Mouse (Mus musculus) neural tube, embryonic 13.5 days (tissue): ENCODE measurements around the gene Olfr713. TPM values are rescaled to one million over a fixed set of nuclear protein-coding genes. Genes with fewer than 3 reads are reported as not detected.

ENCODE experiments used
- ATAC-seq: fragments of 200-750 bp; cut with Nextera tagmentation; 2 replicates; pipeline ENCODE4 v1.8.0; 2017; ENCODE audit warnings: low read depth, mild to moderate bottlenecking, moderate TSS enrichment, moderate library complexity
- H3K27ac ChIP-seq: fragments of 300-500 bp; sonication (generic); replicated peaks from 2 replicates; pipeline ENCODE4 v1.5.1; 2015; ENCODE audit warnings: moderate library complexity, mild to moderate bottlenecking, inconsistent platforms
- H3K27me3 ChIP-seq: fragments of 300-500 bp; sonication (generic); 2 replicates; pipeline ENCODE4 v1.6.1; 2015; ENCODE audit warnings: mild to moderate bottlenecking, inconsistent platforms
- H3K36me3 ChIP-seq: fragments of 300-500 bp; sonication (generic); 2 replicates; pipeline ENCODE4 v1.6.1; 2015; ENCODE audit warnings: mild to moderate bottlenecking, inconsistent platforms
- H3K4me1 ChIP-seq: fragments of 300-500 bp; sonication (generic); replicated peaks from 2 replicates; pipeline ENCODE4 v1.6.1; 2015; ENCODE audit warnings: inconsistent platforms
- H3K4me2 ChIP-seq: fragments of 300-500 bp; sonication (generic); 2 replicates; pipeline ENCODE4 v1.6.1; 2015; ENCODE audit warnings: inconsistent platforms, mild to moderate bottlenecking, moderate library complexity
- H3K4me3 ChIP-seq: fragments of 300-500 bp; sonication (generic); 2 replicates; pipeline ENCODE4 v1.5.1; 2015; ENCODE audit warnings: mild to moderate bottlenecking, inconsistent platforms
- H3K9ac ChIP-seq: fragments of 300-500 bp; sonication (generic); 2 replicates; pipeline ENCODE4 v1.6.1; 2015; ENCODE audit warnings: moderate library complexity, mild to moderate bottlenecking, inconsistent platforms
- H3K9me3 ChIP-seq: fragments of 300-500 bp; sonication (generic); 2 replicates; pipeline ENCODE4 v1.6.1; 2016; ENCODE audit warnings: inconsistent platforms
- WGBS: fragments of 180-500 bp; shearing (Covaris S2); methylation state at CpG from one replicate; pipeline ENCODE4 v1.1.7; 2015; 5-methylcytosine and 5-hydroxymethylcytosine counted together
- polyA plus RNA-seq: library from polyadenylated mRNA; unstranded; fragments of >200 nt; fragmentation: Nextera tagmentation; extraction: Ambion mirVana; gene quantifications from 2 replicates; pipeline ENCODE4 v1.2.1, GENCODE M21; 2015

The Olfr713 gene
- polyA plus RNA-seq: not detected in 2 replicates

DNA sequence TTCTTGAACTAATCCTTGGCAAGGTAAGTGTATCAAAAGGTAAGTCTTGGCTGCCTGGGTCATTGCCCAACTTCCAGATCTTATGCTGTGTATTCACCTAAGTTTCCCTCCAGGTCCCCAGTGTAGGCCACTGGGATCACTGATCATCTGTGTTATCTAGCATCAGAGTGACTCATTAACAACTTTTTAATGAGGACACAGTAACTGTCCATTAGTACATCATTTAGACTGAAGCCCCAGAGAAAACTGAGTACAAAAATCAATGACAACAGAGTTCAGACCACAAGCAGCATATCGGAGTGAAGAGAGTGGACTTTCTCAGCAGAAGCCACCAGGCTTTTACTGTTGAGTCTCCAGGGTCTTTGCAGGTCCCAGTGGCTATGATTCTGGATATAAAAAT lies at the start of gene Olfr713:
Gene Olfr713 (plus strand): TSS at position 301 of the 400 bp plus-strand sequence.
- no peak for ATAC-seq
- Histone ChIP-seq H3K9ac (no peak within 1 kb of the TSS), H3K27ac (no peak within 1 kb of the TSS), H3K4me1 (no peaks in the 10 kb centered on the region), H3K36me3 (no peaks in the 10 kb centered on the region), H3K4me3 (no peak within 1 kb of the TSS), H3K27me3 (no peaks in the 10 kb centered on the region), H3K9me3 (no peaks in the 10 kb centered on the region), H3K4me2 (no peak within 1 kb of the TSS)
- 75% methylated on average over 1 of the region's 1 CpGs for WGBS

DNA sequence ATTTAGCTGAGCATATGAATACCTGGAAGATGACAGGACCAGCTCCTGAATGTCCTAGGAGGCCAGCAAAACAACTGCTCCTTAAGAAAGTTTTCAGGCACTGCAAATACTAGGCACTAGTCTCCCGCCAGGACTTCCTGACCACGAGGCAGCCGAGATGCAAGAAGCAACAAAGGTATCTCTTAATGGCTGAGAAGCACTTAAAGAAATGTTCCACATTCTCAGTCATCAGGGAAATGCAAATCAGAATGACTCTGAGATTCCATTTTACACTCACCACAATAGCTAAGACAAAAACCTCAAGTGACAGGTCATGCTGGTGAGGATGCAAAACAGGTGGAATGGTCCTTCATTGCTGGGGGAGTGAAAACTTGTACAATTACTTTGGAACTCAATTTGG lies 45.7 kb upstream of the Olfr713 start:
- no peaks in the 10 kb centered on the region for H3K4me1 ChIP-seq
- H3K9me3 ChIP-seq: no peaks in the 10 kb centered on the region
- no peak overlapping the region for H3K4me3 ChIP-seq
- no peaks in the 10 kb centered on the region for H3K36me3 ChIP-seq
- 91% methylated on average over 3 of the region's 3 CpGs for WGBS
- H3K27ac ChIP-seq: no peak overlapping the region
- ATAC-seq: no peak
- H3K9ac ChIP-seq: no peak overlapping the region
- no peak overlapping the region for H3K4me2 ChIP-seq
- no peaks in the 10 kb centered on the region for H3K27me3 ChIP-seq

DNA sequence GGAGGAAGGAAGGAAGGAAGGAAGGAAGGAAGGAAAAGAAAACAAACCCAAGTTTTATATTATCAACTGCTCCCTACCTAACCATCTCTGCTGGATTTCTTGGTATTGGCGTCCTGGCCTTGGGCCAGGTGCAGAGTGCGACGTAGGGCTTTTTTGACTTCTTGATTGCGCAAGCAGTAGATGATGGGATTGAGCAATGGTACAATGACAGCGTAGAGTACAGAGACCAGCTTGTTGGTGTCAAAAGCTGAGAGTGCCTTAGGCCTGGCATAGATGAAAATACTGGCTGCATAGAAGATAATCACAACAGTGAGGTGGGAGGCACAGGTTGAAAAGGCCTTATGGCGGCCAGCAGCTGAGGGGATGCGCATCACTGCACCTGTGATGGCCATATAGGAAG lies 30.2 kb upstream of the Olfr713 start:
- no peaks in the 10 kb centered on the region for H3K9me3 ChIP-seq
- no peak overlapping the region for H3K4me3 ChIP-seq
- ATAC-seq: no peak
- H3K9ac ChIP-seq: no peak overlapping the region
- H3K4me1 ChIP-seq: no peaks in the 10 kb centered on the region
- H3K36me3 ChIP-seq: no peaks in the 10 kb centered on the region
- H3K27ac ChIP-seq: no peak overlapping the region
- no peak overlapping the region for H3K4me2 ChIP-seq
- no peaks in the 10 kb centered on the region for H3K27me3 ChIP-seq
- 89% methylated on average over 7 of the region's 7 CpGs for WGBS

DNA sequence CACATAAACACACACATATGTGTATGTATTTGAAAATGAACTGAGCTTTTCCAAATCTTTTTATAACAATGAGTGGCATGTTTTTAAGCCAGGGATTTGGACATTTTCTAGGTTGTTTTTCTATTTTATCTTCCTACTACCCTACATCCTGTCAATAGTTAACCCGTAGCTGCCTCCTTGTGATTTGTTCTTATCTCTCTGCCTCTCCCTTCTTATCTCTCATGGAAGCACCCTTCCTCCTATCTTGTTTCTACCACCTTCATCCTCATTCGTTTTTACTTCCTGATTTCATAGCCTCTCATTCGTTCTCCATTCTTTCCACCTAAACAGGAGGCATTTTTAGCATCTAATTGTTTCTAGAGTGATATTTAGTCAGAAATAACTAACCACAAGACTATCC lies 26.8 kb upstream of the Olfr713 start:
- WGBS: 76% methylated on average over 3 of the region's 3 CpGs
- Histone ChIP-seq H3K4me1 (no peaks in the 10 kb centered on the region), H3K36me3 (no peaks in the 10 kb centered on the region), H3K4me3 (no peak overlapping the region), H3K9me3 (no peaks in the 10 kb centered on the region), H3K9ac (no peak overlapping the region), H3K27ac (no peak overlapping the region), H3K4me2 (no peak overlapping the region), H3K27me3 (no peaks in the 10 kb centered on the region)
- no peak for ATAC-seq

DNA sequence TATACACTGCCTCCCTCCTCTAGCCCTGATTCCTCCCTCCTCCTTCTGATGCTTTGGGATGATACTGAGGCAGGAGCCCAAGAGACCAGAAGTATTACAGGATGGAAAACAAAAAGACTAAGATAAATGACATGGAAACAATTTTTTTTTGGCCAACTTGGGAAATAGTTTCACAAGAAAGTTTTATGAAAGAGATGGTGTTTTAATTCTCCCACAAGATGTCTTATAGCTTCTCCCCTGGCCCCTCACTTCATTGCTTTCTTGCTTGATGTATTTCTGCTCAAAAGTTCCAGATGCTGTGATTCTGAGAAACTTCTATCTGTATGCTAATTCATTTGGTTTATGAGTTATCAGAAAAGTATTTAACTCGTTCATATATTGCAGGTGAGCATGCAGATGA lies 25.0 kb upstream of the Olfr713 start, which contains the start of gene Olfr2:
Gene Olfr2 (minus strand): TSS at position 101 of the 400 bp plus-strand sequence.
- Histone ChIP-seq H3K36me3 (no peaks in the 10 kb centered on the region), H3K27me3 (no peaks in the 10 kb centered on the region), H3K4me1 (no peaks in the 10 kb centered on the region), H3K4me2 (no peak within 1 kb of the TSS), H3K4me3 (no peak within 1 kb of the TSS), H3K9me3 (no peaks in the 10 kb centered on the region), H3K9ac (no peak within 1 kb of the TSS), H3K27ac (no peak within 1 kb of the TSS)
- ATAC-seq: no peak
- WGBS: 67% methylated on average over 1 of the region's 1 CpGs

DNA sequence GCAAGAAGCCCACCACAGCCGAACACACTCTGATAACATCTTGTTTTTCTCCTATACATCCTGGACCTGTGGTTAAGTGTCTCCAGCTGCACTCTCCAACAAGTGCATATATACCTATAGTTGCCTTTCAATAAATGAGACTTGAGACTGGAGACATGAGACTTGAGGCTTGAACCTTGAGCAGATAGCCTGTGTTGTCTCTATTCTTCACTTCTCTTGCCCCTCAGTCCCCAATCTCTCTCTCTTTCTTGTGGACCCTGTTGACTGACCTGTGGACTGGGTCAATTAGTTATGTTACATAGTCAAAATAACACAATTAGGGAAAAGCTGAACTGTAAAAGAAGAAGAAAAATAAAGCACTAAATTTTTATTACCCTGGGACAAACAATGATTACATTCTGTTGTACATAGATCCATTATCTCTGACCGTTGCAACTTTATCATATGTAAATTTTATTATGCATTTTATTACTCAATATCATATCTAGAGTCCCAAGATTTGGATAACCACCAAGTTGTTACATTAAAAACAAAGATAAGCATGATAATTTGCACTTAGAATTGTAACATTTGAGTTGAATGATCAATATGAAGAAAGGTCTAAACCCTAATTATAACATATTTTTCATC lies 9.1 kb downstream of the Olfr713 start:
- Histone ChIP-seq H3K27ac (no peak overlapping the region), H3K4me3 (no peak overlapping the region), H3K4me1 (no peaks in the 10 kb centered on the region), H3K27me3 (no peaks in the 10 kb centered on the region), H3K9me3 (no peaks in the 10 kb centered on the region), H3K9ac (no peak overlapping the region), H3K4me2 (no peak overlapping the region), H3K36me3 (no peaks in the 10 kb centered on the region)
- WGBS: 75% methylated on average over 2 of the region's 2 CpGs
- ATAC-seq: no peak

DNA sequence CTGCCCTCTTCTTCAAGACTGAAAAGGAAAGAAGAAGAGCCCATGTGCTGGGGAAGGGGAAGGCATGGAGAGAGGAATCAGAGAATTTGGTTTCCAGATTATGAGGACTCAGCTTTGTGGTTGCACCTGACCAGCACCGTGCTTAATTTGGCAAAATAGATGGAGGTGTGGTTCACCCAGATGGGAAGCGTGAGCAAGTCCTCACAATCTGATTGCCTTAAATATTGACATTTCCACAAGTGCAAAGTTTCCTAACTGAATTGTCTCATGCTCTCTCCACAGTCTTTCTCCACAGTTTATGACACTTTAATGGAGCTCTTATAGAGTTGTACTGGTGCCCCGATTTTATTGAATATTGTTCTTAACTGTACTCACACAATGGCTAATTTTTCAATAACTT lies 12.2 kb downstream of the Olfr713 start:
- no peaks in the 10 kb centered on the region for H3K4me1 ChIP-seq
- no peaks in the 10 kb centered on the region for H3K27me3 ChIP-seq
- H3K9me3 ChIP-seq: no peaks in the 10 kb centered on the region
- no peak overlapping the region for H3K4me3 ChIP-seq
- H3K36me3 ChIP-seq: no peaks in the 10 kb centered on the region
- no peak overlapping the region for H3K27ac ChIP-seq
- no peak overlapping the region for H3K4me2 ChIP-seq
- WGBS: 83% methylated on average over 3 of the region's 3 CpGs
- no peak for ATAC-seq
- no peak overlapping the region for H3K9ac ChIP-seq

DNA sequence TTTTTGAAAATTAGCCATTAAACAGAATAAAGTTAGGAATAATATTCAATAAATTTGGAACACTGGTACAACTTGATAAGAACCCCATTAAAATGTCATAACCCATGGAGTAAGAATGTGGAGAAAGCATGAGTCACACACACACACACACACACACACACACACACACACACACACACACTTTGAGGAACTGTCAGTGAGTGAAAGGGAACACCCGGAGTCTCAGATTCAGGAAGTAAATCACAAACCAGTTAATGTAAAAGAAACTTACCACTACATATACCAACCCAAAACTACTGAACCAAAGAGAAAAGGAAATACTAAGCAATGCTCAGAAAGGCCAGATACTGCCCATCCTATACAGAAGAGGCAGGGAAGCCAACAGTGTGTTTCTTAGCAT lies 13.4 kb downstream of the Olfr713 start:
- 93% methylated on average over 1 of the region's 1 CpGs for WGBS
- no peaks in the 10 kb centered on the region for H3K4me1 ChIP-seq
- ATAC-seq: no peak

DNA sequence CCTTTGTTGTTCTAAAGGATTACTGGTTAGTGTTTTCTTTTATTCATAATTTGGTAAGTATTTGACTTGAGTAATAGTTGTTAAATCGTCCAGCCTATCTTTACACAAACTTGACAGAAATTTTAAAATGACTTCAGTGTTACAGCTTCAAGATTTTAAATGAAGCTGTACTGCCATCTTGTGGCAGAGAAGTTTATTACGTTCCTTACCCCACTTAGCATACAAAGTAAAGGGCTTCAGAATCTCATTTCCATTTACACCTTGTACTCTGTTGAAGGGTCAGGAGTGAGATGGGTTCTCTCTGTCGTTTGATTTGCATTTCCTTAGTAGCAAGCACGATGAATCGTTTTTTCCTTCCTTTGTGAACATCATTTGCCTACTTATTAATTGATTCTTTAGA lies 14.9 kb downstream of the Olfr713 start:
- H3K27ac ChIP-seq: no peak overlapping the region
- H3K4me3 ChIP-seq: no peak overlapping the region
- no peak overlapping the region for H3K9ac ChIP-seq
- ATAC-seq: no peak
- WGBS: 5% methylated on average over 5 of the region's 5 CpGs
- no peaks in the 10 kb centered on the region for H3K27me3 ChIP-seq
- H3K4me1 ChIP-seq: no peaks in the 10 kb centered on the region
- no peaks in the 10 kb centered on the region for H3K36me3 ChIP-seq
- no peak overlapping the region for H3K4me2 ChIP-seq
- H3K9me3 ChIP-seq: no peaks in the 10 kb centered on the region

More for the DNA sequence above, 13.4 kb downstream of the Olfr713 start:
- Histone ChIP-seq H3K27ac (no peak overlapping the region), H3K4me3 (no peak overlapping the region), H3K27me3 (no peaks in the 10 kb centered on the region), H3K4me2 (no peak overlapping the region), H3K9me3 (no peaks in the 10 kb centered on the region), H3K9ac (no peak overlapping the region), H3K36me3 (no peaks in the 10 kb centered on the region)

DNA sequence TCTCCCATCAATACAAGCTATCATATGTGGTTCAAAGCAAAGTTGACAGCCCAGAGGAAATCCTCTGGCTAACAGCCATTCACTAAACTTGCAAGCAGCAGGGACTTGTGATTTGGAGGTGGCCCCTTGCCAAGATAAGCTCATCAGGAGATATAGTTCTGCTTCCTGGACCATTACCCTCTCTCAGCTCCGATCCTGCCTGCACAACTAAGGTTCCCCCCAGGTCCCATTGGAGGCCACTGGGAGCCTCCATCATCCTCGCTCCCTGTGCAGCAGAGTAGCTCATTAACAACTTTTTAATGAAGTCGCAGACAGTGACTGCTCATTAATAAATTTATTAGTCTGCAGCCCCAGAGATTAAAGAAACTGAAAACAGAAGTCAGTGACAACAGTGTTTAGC lies 16.6 kb downstream of the Olfr713 start:
- H3K9ac ChIP-seq: no peak overlapping the region
- no peak overlapping the region for H3K4me3 ChIP-seq
- H3K27ac ChIP-seq: no peak overlapping the region
- H3K4me1 ChIP-seq: no peaks in the 10 kb centered on the region
- 44% methylated on average over 3 of the region's 3 CpGs for WGBS
- no peaks in the 10 kb centered on the region for H3K27me3 ChIP-seq
- no peak for ATAC-seq
- H3K4me2 ChIP-seq: no peak overlapping the region
- no peaks in the 10 kb centered on the region for H3K9me3 ChIP-seq
- H3K36me3 ChIP-seq: no peaks in the 10 kb centered on the region

DNA sequence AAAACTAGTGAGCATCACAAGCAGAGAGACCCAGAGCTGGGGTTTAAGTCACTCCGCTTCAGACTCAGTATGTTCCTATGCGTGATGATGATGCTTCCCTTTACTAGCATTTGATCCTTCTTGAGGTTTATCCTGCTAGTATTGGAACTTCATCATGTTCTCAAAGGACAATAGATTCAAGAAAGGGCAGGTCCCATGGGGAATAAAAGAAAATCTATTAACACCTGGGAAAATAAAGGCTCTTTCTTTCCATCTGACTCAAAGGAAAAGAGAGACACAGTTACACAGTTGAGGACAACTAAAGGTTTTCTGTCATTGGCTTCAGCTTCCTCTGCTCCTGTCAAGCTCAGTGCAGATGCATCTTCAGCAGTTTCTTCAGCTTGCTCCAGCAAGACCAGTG lies 39.7 kb downstream of the Olfr713 start, which contains the start of gene Olfr714:
Gene Olfr714 (plus strand): TSS at position 301 of the 400 bp plus-strand sequence.
- Histone ChIP-seq H3K9ac (no peak within 1 kb of the TSS), H3K27me3 (no peaks in the 10 kb centered on the region), H3K27ac (no peak within 1 kb of the TSS), H3K9me3 (no peaks in the 10 kb centered on the region), H3K4me1 (no peaks in the 10 kb centered on the region), H3K4me3 (no peak within 1 kb of the TSS), H3K36me3 (no peaks in the 10 kb centered on the region), H3K4me2 (no peak within 1 kb of the TSS)
- WGBS: 97% methylated on average over 2 of the region's 2 CpGs
- no peak for ATAC-seq
